Mouse (Mus musculus) kidney, postnatal 0 days (tissue): ENCODE results near the gene Theg. TPM values are rescaled to one million over a fixed set of nuclear protein-coding genes. Genes with fewer than 3 reads are reported as not detected.

Experiments
- ATAC-seq: fragments of 200-750 bp; cut with Nextera tagmentation; replicated peaks from 2 replicates; pipeline ENCODE4 v1.8.0; 2017; ENCODE audit warnings: low read depth, moderate number of reproducible peaks, moderate TSS enrichment, moderate library complexity; ENCODE audit not compliant: low FRiP score
- DNase-seq: peaks from one replicate; pipeline ENCODE4 v3.0.0-alpha.2; 2016; ENCODE audit warnings: low spot score
- H3K27ac ChIP-seq: fragments of 300-500 bp; sonication (generic); 2 replicates; pipeline ENCODE4 v1.5.1; 2014; ENCODE audit warnings: mild to moderate bottlenecking
- H3K27me3 ChIP-seq: fragments of 300-500 bp; sonication (generic); 2 replicates; pipeline ENCODE4 v1.6.1; 2014; ENCODE audit warnings: low read length, mixed read lengths; ENCODE audit not compliant: insufficient read depth
- H3K36me3 ChIP-seq: fragments of 300-500 bp; sonication (generic); 2 replicates; pipeline ENCODE4 v1.6.1; 2014; ENCODE audit warnings: low read length, mixed read lengths; ENCODE audit not compliant: insufficient read depth
- H3K4me1 ChIP-seq: fragments of 300-500 bp; sonication (generic); replicated peaks from 2 replicates; pipeline ENCODE4 v1.6.1; 2014; ENCODE audit warnings: antibody characterized with exemption, low read length, mixed read lengths; ENCODE audit not compliant: insufficient read depth
- H3K4me2 ChIP-seq: fragments of 300-500 bp; sonication (generic); 2 replicates; pipeline ENCODE4 v1.6.1; 2014; ENCODE audit warnings: mild to moderate bottlenecking, low read length, moderate library complexity, mixed read lengths
- H3K4me3 ChIP-seq: fragments of 300-500 bp; sonication (generic); replicated peaks from 2 replicates; pipeline ENCODE4 v1.5.1; 2014; ENCODE audit warnings: low read depth, low read length
- H3K9ac ChIP-seq: fragments of 300-500 bp; sonication (generic); 2 replicates; pipeline ENCODE4 v1.6.1; 2014; ENCODE audit warnings: low read depth, low read length
- H3K9me3 ChIP-seq: fragments of 300-500 bp; sonication (generic); replicated peaks from 2 replicates; pipeline ENCODE4 v1.6.1; 2016; ENCODE audit warnings: low read length, inconsistent platforms, mixed read lengths
- CTCF ChIP-seq: IDR thresholded peaks from 2 replicates; pipeline ENCODE4 v1.5.1; 2016; ENCODE audit warnings: antibody characterized with exemption, low read depth, mild to moderate bottlenecking, moderate library complexity
- WGBS: fragments of 180-500 bp; shearing (Covaris S2); extraction: QIAGEN DNeasy Blood & Tissue Kit; methylation state at CpG from one replicate; pipeline ENCODE4 v1.1.7; 2014; 5-methylcytosine and 5-hydroxymethylcytosine counted together
- polyA plus RNA-seq: library from polyadenylated mRNA; unstranded; fragments of >200 nt; fragmentation: Nextera tagmentation; extraction: Ambion mirVana; gene quantifications from 2 replicates; pipeline ENCODE4 v1.2.1, GENCODE M21; 2015

Gene Theg
- polyA plus RNA-seq, 1 experiment from 2014 or later: not detected

DNA sequence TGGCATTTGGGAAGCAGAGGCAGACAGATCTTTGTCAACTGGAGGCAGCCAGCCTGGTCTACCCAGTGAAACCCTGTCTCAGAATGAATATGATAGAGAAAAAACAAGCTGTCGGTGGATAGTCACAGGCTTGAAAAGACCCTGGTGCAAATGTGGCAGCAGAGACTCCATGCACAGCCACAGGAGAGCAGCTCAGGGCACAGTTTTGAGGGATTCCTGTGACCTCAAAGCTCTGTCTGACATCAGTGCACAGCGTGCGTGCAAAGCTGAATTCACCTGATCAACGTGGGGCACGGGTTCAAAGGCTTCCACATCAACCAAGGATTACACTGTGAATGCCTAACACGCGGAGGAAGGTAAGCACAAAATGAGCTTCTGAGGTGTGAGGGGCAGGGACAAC, 6.8 kb downstream of the Theg start:
- H3K4me1 ChIP-seq: no peaks in the 10 kb centered on the region
- no peaks in the 10 kb centered on the region for H3K27me3 ChIP-seq
- no peak overlapping the region for H3K4me2 ChIP-seq
- ATAC-seq (no peak), DNase-seq (no peak)
- no peak overlapping the region for H3K27ac ChIP-seq
- no peak overlapping the region for H3K9ac ChIP-seq
- H3K36me3 ChIP-seq: no peaks in the 10 kb centered on the region
- no peak for TF ChIP-seq CTCF
- 76% methylated on average over 7 of the region's 7 CpGs for WGBS
- no peaks in the 10 kb centered on the region for H3K9me3 ChIP-seq
- H3K4me3 ChIP-seq: no peak overlapping the region

DNA sequence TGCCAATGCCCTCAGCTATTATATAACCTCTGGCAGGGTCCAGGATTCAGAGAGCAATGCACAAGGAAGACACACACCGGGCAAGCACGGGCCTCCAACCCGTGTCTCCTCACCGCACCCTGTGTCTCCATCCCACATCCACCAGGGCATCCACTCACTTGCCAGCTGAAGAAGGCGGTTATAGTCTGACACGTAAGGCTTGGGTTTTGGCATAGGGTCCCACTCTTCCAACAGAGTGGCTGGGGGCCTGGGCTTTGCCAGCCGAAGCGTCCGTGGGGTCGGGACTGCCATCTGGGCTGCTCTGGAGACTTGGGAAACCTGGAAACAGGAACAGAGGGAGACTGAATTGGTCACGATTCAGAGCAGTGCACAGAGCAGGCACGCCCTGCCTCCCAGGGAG, 7.3 kb downstream of the Theg start:
- 77% methylated on average over 12 of the region's 12 CpGs for WGBS
- no peak for DNase-seq
- H3K36me3 ChIP-seq: no peaks in the 10 kb centered on the region
- H3K27ac ChIP-seq: no peak overlapping the region
- TF ChIP-seq CTCF: no peak
- H3K27me3 ChIP-seq: no peaks in the 10 kb centered on the region
- no peak for ATAC-seq
- H3K4me3 ChIP-seq: no peak overlapping the region
- no peak overlapping the region for H3K9ac ChIP-seq
- H3K4me2 ChIP-seq: no peak overlapping the region
- H3K4me1 ChIP-seq: no peaks in the 10 kb centered on the region
- H3K9me3 ChIP-seq: no peaks in the 10 kb centered on the region

DNA sequence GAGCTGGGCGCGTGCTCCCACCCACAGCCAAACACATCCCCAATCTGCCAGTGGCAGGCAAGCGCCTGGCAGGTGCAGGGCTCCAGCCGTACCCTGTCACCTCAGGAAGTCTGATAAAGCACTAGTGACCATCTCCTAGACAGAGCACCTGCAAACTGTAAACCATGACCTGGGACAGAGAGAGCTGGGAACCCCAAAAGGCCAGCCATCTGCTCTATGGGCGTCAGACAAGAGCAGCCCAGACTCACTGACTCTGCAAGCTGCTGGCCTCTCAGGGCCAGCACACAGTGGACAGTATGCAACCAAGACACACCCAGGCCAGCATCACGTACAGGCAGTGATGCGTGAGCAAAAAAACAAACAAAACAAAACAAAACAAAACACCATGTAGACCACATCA, 8.2 kb downstream of the Theg start:
- Histone ChIP-seq H3K9ac (no peak overlapping the region), H3K27ac (no peak overlapping the region), H3K4me2 (no peak overlapping the region), H3K4me3 (no peak overlapping the region), H3K36me3 (no peaks in the 10 kb centered on the region), H3K27me3 (no peaks in the 10 kb centered on the region), H3K4me1 (no peaks in the 10 kb centered on the region), H3K9me3 (no peaks in the 10 kb centered on the region)
- DNase-seq (no peak), ATAC-seq (no peak)
- TF ChIP-seq CTCF: no peak
- 73% methylated on average over 7 of the region's 7 CpGs for WGBS

DNA sequence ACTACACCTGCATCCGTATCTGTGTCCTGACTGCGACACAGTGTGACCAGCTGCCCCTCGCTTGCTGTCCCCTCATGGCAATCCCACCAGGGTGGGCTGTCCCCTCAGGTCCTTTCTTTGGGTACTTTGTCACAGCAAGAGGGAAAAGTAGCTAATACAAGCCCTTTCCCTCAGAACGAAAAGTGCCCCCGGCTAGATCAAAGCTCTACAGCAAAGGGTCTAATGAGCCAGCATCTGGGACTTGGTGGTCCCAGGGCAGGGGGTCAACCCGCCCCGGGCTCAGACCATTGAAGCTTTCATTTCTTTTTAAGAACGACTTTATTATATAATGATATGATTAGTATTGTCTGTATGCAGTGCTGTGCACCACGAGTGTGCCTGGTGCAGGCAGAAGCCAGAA, 8.9 kb downstream of the Theg start:
- WGBS: 69% methylated on average over 9 of the region's 9 CpGs
- Histone ChIP-seq H3K27me3 (no peaks in the 10 kb centered on the region), H3K27ac (no peak overlapping the region), H3K9me3 (no peaks in the 10 kb centered on the region), H3K4me3 (no peak overlapping the region), H3K36me3 (no peaks in the 10 kb centered on the region), H3K4me1 (no peaks in the 10 kb centered on the region), H3K9ac (no peak overlapping the region), H3K4me2 (no peak overlapping the region)
- ATAC-seq (no peak), DNase-seq (no peak)
- TF ChIP-seq CTCF: no peak

DNA sequence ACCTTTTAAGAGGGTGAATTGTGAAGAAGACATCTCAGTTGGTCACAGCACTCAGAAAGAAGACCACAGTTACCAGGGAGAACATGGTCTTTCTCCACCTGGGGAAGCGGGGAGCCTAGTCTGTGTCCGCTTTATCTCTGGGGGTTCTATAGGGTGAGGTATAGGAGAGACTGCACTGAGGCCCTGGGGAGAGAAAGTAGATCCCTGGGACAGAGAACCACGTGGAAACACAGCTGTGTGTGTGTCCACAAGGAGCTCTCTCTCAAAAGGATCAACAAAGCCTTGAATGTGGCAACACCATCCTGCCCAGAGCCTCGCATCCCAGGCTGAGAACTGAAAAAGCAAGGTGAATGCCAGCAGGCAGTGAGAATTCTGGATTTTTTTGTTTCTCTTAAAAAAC, 9.8 kb downstream of the Theg start:
- Histone ChIP-seq H3K36me3 (no peaks in the 10 kb centered on the region), H3K27me3 (no peaks in the 10 kb centered on the region), H3K4me2 (no peak overlapping the region), H3K4me3 (no peak overlapping the region), H3K9me3 (no peaks in the 10 kb centered on the region), H3K27ac (no peak overlapping the region), H3K4me1 (no peaks in the 10 kb centered on the region), H3K9ac (no peak overlapping the region)
- WGBS: 75% methylated on average over 4 of the region's 4 CpGs
- TF ChIP-seq CTCF: no peak
- DNase-seq: no peak
- ATAC-seq: no peak

DNA sequence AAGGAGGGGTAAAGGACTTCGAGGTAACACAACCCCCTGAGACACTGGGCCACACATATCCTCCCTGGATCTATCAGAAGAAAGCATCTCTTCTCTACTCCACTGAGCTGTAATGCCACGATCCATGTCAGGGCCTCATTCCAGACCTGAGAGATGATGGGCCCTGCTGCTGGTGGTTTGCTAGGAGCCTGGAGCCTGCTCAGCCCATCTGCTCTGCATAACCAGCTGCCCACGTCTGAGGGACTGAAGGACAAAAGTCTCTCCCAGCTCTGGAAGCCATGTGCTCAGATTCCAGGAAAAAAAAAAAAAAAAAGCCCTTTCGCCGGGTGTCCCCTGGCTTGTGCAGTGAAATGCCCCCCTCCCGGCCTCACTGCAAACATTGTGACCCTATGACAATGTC, 11.4 kb downstream of the Theg start:
- H3K4me3 ChIP-seq: no peak overlapping the region
- ATAC-seq: no peak
- H3K4me1 ChIP-seq: no peaks in the 10 kb centered on the region
- TF ChIP-seq CTCF: no peak
- no peaks in the 10 kb centered on the region for H3K9me3 ChIP-seq
- no peak overlapping the region for H3K4me2 ChIP-seq
- H3K36me3 ChIP-seq: no peaks in the 10 kb centered on the region
- 62% methylated on average over 6 of the region's 6 CpGs for WGBS
- no peak overlapping the region for H3K9ac ChIP-seq
- no peak for DNase-seq
- H3K27me3 ChIP-seq: no peaks in the 10 kb centered on the region
- no peak overlapping the region for H3K27ac ChIP-seq

DNA sequence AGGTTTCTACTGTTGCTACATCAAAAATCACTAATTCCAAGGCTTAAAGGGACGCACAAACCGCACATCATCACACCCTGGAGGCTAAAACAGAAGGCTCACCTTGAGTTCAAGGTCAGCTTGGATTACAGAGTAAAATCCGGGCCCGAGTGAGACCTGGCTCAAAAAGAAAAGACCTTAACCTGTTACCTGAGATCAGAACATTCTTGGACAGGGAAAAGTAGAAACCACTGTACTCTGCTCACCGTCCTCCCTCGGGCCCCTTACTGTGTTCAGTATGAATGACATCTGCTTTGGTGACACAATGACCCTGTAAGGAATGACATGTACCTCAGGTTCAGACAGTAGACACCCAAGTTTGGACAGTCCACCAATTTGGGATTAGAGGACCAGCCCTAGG, 12.3 kb downstream of the Theg start:
- no peak for ATAC-seq
- H3K27me3 ChIP-seq: no peaks in the 10 kb centered on the region
- no peak overlapping the region for H3K4me2 ChIP-seq
- no peaks in the 10 kb centered on the region for H3K9me3 ChIP-seq
- DNase-seq: no peak
- WGBS: 90% methylated on average over 6 of the region's 6 CpGs
- H3K36me3 ChIP-seq: no peaks in the 10 kb centered on the region
- H3K4me3 ChIP-seq: no peak overlapping the region
- TF ChIP-seq CTCF: no peak
- no peak overlapping the region for H3K9ac ChIP-seq
- no peak overlapping the region for H3K27ac ChIP-seq
- H3K4me1 ChIP-seq: no peaks in the 10 kb centered on the region
